Mouse (Mus musculus): ENCODE measurements around the gene Dnajb9. TPM values are rescaled to one million over a fixed set of nuclear protein-coding genes. Genes with fewer than 3 reads are reported as not detected.
"Not testable (repeated sequence)": the region's sequence is repeated elsewhere in the genome, so short reads cannot be mapped to it uniquely, and the experiment has no call there.

Dnajb9 gene
- total RNA-seq (2021) = 10 to 100 TPM; 14.2 to 15.9 TPM

- DNase-seq = peak; percentile 100
These were observed at the start of gene Dnajb9 for GRCm38 (mm10) chr12:44209824-44210752. TSS of gene Dnajb9 (minus strand) at chr12:44210326.

GRCm38 (mm10) chr12:44248309-44248977 is 38.3 kb upstream of the Dnajb9 start:
- peak; percentile 16 for DNase-seq

GRCm38 (mm10) chr12:44245739-44246138 is 35.6 kb upstream of the Dnajb9 start:
- no peak for DNase-seq

GRCm38 (mm10) chr12:44242407-44242806 is 32.3 kb upstream of the Dnajb9 start:
- DNase-seq = no peak

GRCm38 (mm10) chr12:44241090-44241489 is 31.0 kb upstream of the Dnajb9 start:
- DNase-seq = no peak

GRCm38 (mm10) chr12:44224650-44225049 is 14.5 kb upstream of the Dnajb9 start:
- no peak for DNase-seq

GRCm38 (mm10) chr12:44223044-44223443 is 12.9 kb upstream of the Dnajb9 start:
- DNase-seq = no peak

GRCm38 (mm10) chr12:44221651-44222356 is 11.7 kb upstream of the Dnajb9 start:
- DNase-seq = peak; percentile 38

GRCm38 (mm10) chr12:44221070-44221469 is 10.9 kb upstream of the Dnajb9 start, which contains the start of gene Pnpla8:
TSS of gene Pnpla8 (plus strand) at chr12:44221370.
- not testable (repeated sequence) for DNase-seq

- no peak for DNase-seq
These were observed 1.4 kb upstream of the Dnajb9 start for GRCm38 (mm10) chr12:44211555-44211954.

- peak; percentile 47 for DNase-seq
These were observed 844 bp downstream of the Dnajb9 start for GRCm38 (mm10) chr12:44209141-44209823.

- DNase-seq = no peak
These were observed 12.1 kb downstream of the Dnajb9 start for GRCm38 (mm10) chr12:44197873-44198525.

- DNase-seq = peak; percentile 41
These were observed 28.8 kb downstream of the Dnajb9 start for GRCm38 (mm10) chr12:44181081-44181982.

- DNase-seq = no peak
These were observed 33.1 kb downstream of the Dnajb9 start for GRCm38 (mm10) chr12:44177038-44177355.

GRCm38 (mm10) chr12:44176331-44177037 is 33.6 kb downstream of the Dnajb9 start:
- no peak for DNase-seq

- DNase-seq = peak; percentile 31
These were observed 43.2 kb downstream of the Dnajb9 start for GRCm38 (mm10) chr12:44166949-44167348.

- no peak for DNase-seq
These were observed 50.8 kb downstream of the Dnajb9 start for GRCm38 (mm10) chr12:44159349-44159748.

Data from heart, postnatal 4 days (tissue).